Mouse (Mus musculus): ENCODE measurements around the gene Fgf8. TPM values are rescaled to one million over a fixed set of nuclear protein-coding genes. Genes with fewer than 3 reads are reported as not detected.

Fgf8 gene
- polyA plus RNA-seq, 1 experiment from 2014 or later = 0.13 TPM

- ChIA-PET POLR2A (no interaction called here), CTCF (no interaction called here)
- peaks cover 8% of the 10 kb centered on the region for H3K27me3 ChIP-seq
- in situ Hi-C loops (cut with MboI; ENCODE audit: low pct_unique_long_range_greater_than_20kb) = no loop called here
- DNase-seq (ENCODE audit: low read depth, low spot score) = no peak
- no peak for TF ChIP-seq CTCF (IDR thresholded peaks at IDR 0.05)
- no peak for ATAC-seq
Observed at GRCm38 (mm10) chr19:45692211-45692610, 50.5 kb downstream of the Fgf8 start.

GRCm38 (mm10) chr19:45691001-45691535 is 51.6 kb downstream of the Fgf8 start:
- H3K27me3 ChIP-seq = peaks cover 8% of the 10 kb centered on the region
- ChIA-PET CTCF (interaction anchor here (0.7 kb wide), 1 partner anchor 25 kb away, joined by 3 read pairs; no protein-coding TSS in a partner anchor), POLR2A (interaction anchor here (0.6 to 1.6 kb wide), 2 partner anchors 18 to 31 kb away, joined by 3 read pairs; no protein-coding TSS in a partner anchor)
- no peak for TF ChIP-seq CTCF (IDR thresholded peaks at IDR 0.05)
- in situ Hi-C loops (cut with MboI; ENCODE audit: low pct_unique_long_range_greater_than_20kb) = no loop called here
- no peak for DNase-seq (ENCODE audit: low read depth, low spot score)
- no peak for ATAC-seq

- ChIA-PET CTCF (no interaction called here), POLR2A (no interaction called here)
- ATAC-seq = no peak
- peaks cover 21% of the 10 kb centered on the region for H3K27me3 ChIP-seq
- TF ChIP-seq CTCF (IDR thresholded peaks at IDR 0.05) = no peak
- in situ Hi-C loops (cut with MboI; ENCODE audit: low pct_unique_long_range_greater_than_20kb) = no loop called here
- no peak for DNase-seq (ENCODE audit: low read depth, low spot score)
Observed at GRCm38 (mm10) chr19:45687001-45687400, 55.7 kb downstream of the Fgf8 start.

Other genes with a start within 250 kb of the Fgf8 start
- 21.3 TPM for gene Poll, start 182.4 kb downstream of the Fgf8 start, polyA plus RNA-seq (2021)
- gene Gm17018, start 182.3 kb downstream of the Fgf8 start, polyA plus RNA-seq (2021) = 71.7 TPM
- gene Fbxw4, start 82.6 kb downstream of the Fgf8 start, polyA plus RNA-seq (2021) = 39.2 TPM
- 71.3 TPM for gene Npm3, start 6.7 kb upstream of the Fgf8 start, polyA plus RNA-seq (2021)
- 86.3 TPM for gene Mgea5, start 40.9 kb upstream of the Fgf8 start, polyA plus RNA-seq (2021)
- gene Kcnip2, start 73.1 kb upstream of the Fgf8 start, polyA plus RNA-seq (2021) = 0.10 TPM